Mouse (Mus musculus) embryonic fibroblast, embryonic 13.5 days (primary cell): ENCODE measurements around the gene Pagr1b. TPM values are rescaled to one million over a fixed set of nuclear protein-coding genes. Genes with fewer than 3 reads are reported as not detected.
A peak's percentile ranks its signal among the peaks of the same experiment; 100 is the strongest.

Experiments
- H3K27ac ChIP-seq: 2 replicates; pipeline ENCODE4 v1.5.1; 2012; ENCODE audit warnings: low read length, control low read depth, inconsistent platforms; ENCODE audit not compliant: insufficient read depth
- H3K4me1 ChIP-seq: 2 replicates; pipeline ENCODE4 v1.6.1; 2011; ENCODE audit warnings: low read length; ENCODE audit not compliant: control insufficient read depth, insufficient read depth
- H3K4me3 ChIP-seq: 2 replicates; pipeline ENCODE4 v1.5.1; 2011; ENCODE audit warnings: mild to moderate bottlenecking, control low read depth, low read length; ENCODE audit not compliant: insufficient read depth
- CTCF ChIP-seq: IDR thresholded peaks from 2 replicates; pipeline ENCODE4 v1.5.1; 2011; ENCODE audit warnings: mild to moderate bottlenecking, control low read depth, low read length, moderate library complexity, borderline replicate concordance; ENCODE audit not compliant: insufficient read depth
- POLR2A ChIP-seq: IDR thresholded peaks from 2 replicates; pipeline ENCODE4 v1.6.1; 2011; ENCODE audit warnings: low read depth, mild to moderate bottlenecking, control low read depth, low read length, moderate library complexity
- polyA plus RNA-seq: library from polyadenylated mRNA; stranded (reverse); fragments of >200 nt; gene quantifications from 2 replicates; pipeline ENCODE4 v1.2.4, GENCODE M21; 2011; ENCODE audit warnings: low read depth; ENCODE audit not compliant: missing spikeins, insufficient read length

The Pagr1b gene
- polyA plus RNA-seq, 1 experiment: 25.6 TPM

GRCm38 (mm10) chr7:127025556-127026160 lies 9.4 kb upstream of the Pagr1b start:
- Histone ChIP-seq H3K4me3 (peak overlapping the region; percentile 73), H3K27ac (peak overlapping the region; percentile 94), H3K4me1 (peaks cover 8% of the 10 kb centered on the region)
- TF ChIP-seq POLR2A: no peak
- no peak for TF ChIP-seq CTCF

GRCm38 (mm10) chr7:127024755-127025555 lies 8.7 kb upstream of the Pagr1b start:
- peaks cover 8% of the 10 kb centered on the region for H3K4me1 ChIP-seq
- TF ChIP-seq CTCF (peak; percentile 82; the same call in 1 of the 2 replicates), POLR2A (peak; percentile 81)
- H3K4me3 ChIP-seq: peak overlapping the region; percentile 73
- peak overlapping the region; percentile 94 for H3K27ac ChIP-seq

- Histone ChIP-seq H3K4me1 (peaks cover 8% of the 10 kb centered on the region), H3K4me3 (peak overlapping the region; percentile 73), H3K27ac (peak overlapping the region; percentile 6; the same call in 1 of the 2 replicates)
- no peak for TF ChIP-seq CTCF
- TF ChIP-seq POLR2A: no peak
These were observed 7.8 kb upstream of the Pagr1b start for GRCm38 (mm10) chr7:127023896-127024690.

GRCm38 (mm10) chr7:127023272-127023691 lies 7.0 kb upstream of the Pagr1b start:
- TF ChIP-seq CTCF (no peak), POLR2A (0 out of 2 replicates have a peak, but pooled peaks have one; percentile 18)
- peaks cover 8% of the 10 kb centered on the region for H3K4me1 ChIP-seq
- H3K4me3 ChIP-seq: peak overlapping the region; percentile 7; the same call in 1 of the 2 replicates
- H3K27ac ChIP-seq: no peak overlapping the region

GRCm38 (mm10) chr7:127022528-127023271 lies 6.4 kb upstream of the Pagr1b start:
- TF ChIP-seq CTCF: no peak
- no peak for TF ChIP-seq POLR2A
- H3K27ac ChIP-seq: no peak overlapping the region
- H3K4me3 ChIP-seq: no peak overlapping the region
- peaks cover 8% of the 10 kb centered on the region; the same call in 1 of the 2 replicates for H3K4me1 ChIP-seq

GRCm38 (mm10) chr7:127021563-127022527 lies 5.6 kb upstream of the Pagr1b start:
- no peak overlapping the region for H3K27ac ChIP-seq
- peaks cover 8% of the 10 kb centered on the region; the same call in 1 of the 2 replicates for H3K4me1 ChIP-seq
- TF ChIP-seq POLR2A (0 out of 2 replicates have a peak, but pooled peaks have one; percentile 14), CTCF (no peak)
- peak overlapping the region; percentile 17; the same call in 1 of the 2 replicates for H3K4me3 ChIP-seq

- H3K27ac ChIP-seq: no peak within 1 kb of the TSS
- peak within 1 kb of the TSS; percentile 29 for H3K4me3 ChIP-seq
- TF ChIP-seq CTCF (no peak), POLR2A (peak; percentile 83)
- H3K4me1 ChIP-seq: peaks cover 8% of the 10 kb centered on the region; the same call in 1 of the 2 replicates
These were observed 4.7 kb upstream of the Pagr1b start, which contains the start of the genes Gm42742 and Prrt2 for GRCm38 (mm10) chr7:127020901-127021562. Gene Gm42742 (minus strand): TSS chr7:127021097. Gene Prrt2 (minus strand): TSS chr7:127021211.
